Mouse (Mus musculus): ENCODE measurements around the gene Krtap5-4.
A peak's percentile ranks its signal among the peaks of the same experiment; 100 is the strongest.
"Not testable (repeated sequence)": the region's sequence is repeated elsewhere in the genome, so short reads cannot be mapped to it uniquely, and the experiment has no call there.

The Krtap5-4 gene

GRCm38 (mm10) chr7:142303249-142303648 is at the start of gene Krtap5-4:
Gene Krtap5-4, plus strand, starts transcription at chr7:142303549.
- DNase-seq (ENCODE audit: low spot score): no peak

- DNase-seq (ENCODE audit: low spot score): no peak
Observed at GRCm38 (mm10) chr7:142255517-142255916, 47.8 kb upstream of the Krtap5-4 start.

GRCm38 (mm10) chr7:142258254-142258653 is 45.1 kb upstream of the Krtap5-4 start, which contains the start of gene Gm2431:
Gene Gm2431, minus strand, starts transcription at chr7:142258354.
- DNase-seq (ENCODE audit: low spot score): not testable (repeated sequence)

DNA sequence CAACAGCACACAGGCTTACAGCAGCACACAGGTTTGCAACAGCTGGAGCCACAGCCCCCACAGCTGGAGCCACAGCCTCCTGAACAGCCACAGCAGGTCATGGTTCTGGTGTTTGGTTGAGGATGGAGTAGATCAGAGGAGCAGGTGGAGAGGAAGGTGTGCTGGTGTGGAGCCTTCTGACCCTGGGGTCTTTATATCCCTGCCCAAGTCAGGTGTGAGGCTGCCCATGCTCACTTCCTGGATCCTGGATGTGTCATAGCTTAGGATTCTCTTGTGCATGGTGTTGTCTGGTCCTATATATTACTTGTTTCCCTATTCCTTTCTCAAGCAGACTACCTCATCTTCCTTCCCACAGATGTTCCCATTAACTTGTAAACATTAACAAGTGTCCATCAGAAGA is 29.1 kb upstream of the Krtap5-4 start, which contains the start of gene Gm4559:
Gm4559 (minus strand) TSS at position 101 of the 400 bp plus-strand sequence.
- DNase-seq (ENCODE audit: low spot score): not testable (repeated sequence)

DNA sequence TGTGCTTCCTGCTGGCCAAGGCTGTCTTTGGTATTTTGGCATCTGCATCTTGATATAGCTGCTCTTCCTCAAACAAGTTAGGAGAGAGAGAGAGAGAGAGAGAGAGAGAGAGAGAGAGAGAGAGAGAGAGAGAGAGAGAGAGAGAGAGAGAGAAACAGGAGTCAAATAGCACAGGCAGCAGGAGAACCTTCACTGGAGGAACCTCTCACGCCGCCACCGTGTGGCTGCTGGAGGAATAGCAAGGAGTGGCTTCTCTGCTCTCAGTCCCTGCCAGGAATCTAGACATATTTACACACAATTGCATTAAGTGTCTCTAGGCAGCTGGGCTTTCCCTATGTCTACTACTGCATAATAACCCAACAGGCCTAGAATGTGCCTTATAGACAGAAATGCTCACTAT is 25.2 kb upstream of the Krtap5-4 start:
- not testable (repeated sequence) for DNase-seq (ENCODE audit: low spot score)

DNA sequence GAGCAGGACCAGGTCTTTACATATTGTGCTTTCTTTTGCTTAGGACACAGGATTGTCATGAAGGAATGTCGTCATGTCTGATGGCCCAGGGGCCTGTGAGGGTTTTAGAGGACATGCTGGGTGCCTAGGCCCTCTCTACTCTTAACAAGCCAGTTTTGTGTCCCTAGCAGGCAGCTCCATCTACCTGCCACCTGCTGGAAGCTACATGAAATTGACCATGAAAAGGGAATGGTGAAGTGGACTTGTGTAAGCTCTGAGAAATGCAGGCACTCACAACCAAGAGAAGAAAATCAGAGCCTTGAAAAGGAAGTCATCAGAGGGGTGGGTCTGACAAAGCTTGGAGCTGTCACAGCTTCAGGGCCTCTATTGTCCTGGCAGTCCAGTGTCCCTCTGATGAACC is 24.1 kb upstream of the Krtap5-4 start:
- not testable (repeated sequence) for DNase-seq (ENCODE audit: low spot score)

GRCm38 (mm10) chr7:142282847-142283246 is 20.5 kb upstream of the Krtap5-4 start:
- not testable (repeated sequence) for DNase-seq (ENCODE audit: low spot score)

GRCm38 (mm10) chr7:142284023-142284591 is 19.2 kb upstream of the Krtap5-4 start:
- no peak for DNase-seq (ENCODE audit: low spot score)

- peak; percentile 73 for DNase-seq (ENCODE audit: low spot score)
Observed at GRCm38 (mm10) chr7:142284615-142285080, 18.7 kb upstream of the Krtap5-4 start.

- no peak for DNase-seq (ENCODE audit: low spot score)
Observed at GRCm38 (mm10) chr7:142285130-142285835, 18.1 kb upstream of the Krtap5-4 start.

DNA sequence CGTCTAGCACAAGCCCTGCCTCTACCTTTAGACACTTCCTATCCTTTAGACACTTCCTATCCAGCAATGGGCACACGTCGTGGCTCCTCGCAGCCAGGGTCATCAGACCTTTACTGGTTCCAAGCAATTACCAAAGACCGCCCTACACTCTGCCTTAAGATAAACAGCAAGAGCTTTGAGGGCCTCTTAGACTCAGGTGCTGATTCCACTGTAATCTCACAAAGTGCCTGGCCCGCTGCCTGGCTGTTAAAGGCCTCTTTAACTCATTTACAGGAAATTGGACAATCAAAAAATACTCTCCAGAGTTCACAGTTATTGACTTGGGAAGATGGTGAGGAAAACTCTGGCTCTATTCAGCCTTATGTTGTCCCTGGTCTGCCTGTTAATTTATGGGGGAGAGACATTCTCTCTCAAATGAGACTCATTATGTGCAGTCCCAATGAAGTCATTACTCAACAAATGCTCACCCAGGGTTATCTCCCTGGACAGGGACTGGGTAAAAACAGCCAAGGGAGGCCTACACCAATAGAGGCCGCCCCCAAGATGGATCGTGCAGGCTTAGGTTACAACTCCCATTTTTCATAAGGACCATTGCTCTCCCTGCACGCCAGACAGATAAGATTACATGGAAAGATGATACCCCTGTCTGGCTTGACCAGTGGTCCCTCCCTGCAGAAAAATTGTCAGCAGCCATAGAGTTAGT is 17.3 kb upstream of the Krtap5-4 start:
- DNase-seq (ENCODE audit: low spot score): not testable (repeated sequence)

DNA sequence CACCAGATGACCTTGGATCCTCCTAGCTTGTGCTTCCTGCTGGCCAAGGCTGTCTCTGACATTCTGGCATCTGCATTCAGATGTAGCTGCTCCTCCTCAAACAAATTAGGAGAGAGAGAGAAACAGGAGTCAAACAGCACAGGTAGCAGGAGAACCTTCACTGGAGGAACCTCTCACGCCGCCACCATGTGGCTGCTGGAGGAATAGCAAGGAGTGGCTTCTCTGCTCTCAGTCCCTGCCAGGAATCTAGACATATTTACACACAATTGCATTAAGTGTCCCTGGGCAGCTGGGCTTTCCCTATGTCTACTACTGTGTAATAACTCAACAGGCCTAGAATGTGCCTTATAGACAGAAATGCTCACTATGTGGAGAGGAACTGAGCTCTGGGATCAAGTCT is 9.5 kb upstream of the Krtap5-4 start:
- not testable (repeated sequence) for DNase-seq (ENCODE audit: low spot score)

GRCm38 (mm10) chr7:142295418-142295817 is 7.9 kb upstream of the Krtap5-4 start:
- no peak for DNase-seq (ENCODE audit: low spot score)

DNA sequence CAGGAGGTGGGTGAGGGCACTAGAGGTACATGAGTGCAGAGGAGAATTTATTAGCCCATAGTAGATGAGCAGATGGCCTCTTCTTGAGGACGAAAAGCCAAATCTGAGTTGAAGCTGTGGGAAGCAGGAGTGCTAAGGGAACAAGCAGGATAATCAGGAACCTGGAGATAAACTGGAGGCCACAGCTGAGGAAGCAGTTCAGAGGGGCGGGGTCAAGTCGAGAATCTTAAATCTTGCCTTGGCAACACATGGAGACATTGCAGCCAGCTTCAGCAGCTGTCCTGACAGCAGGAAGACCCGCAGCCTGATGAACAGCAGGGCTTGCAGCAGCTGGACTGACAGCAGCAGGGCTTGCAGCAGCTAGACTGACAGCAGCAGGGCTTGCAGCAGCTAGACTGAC is 7.2 kb upstream of the Krtap5-4 start:
- not testable (repeated sequence) for DNase-seq (ENCODE audit: low spot score)

GRCm38 (mm10) chr7:142297018-142297417 is 6.3 kb upstream of the Krtap5-4 start, which contains the start of gene Krtap5-1:
Gene Krtap5-1, minus strand, starts transcription at chr7:142297118.
- not testable (repeated sequence) for DNase-seq (ENCODE audit: low spot score)

GRCm38 (mm10) chr7:142303929-142304328 is 580 bp downstream of the Krtap5-4 start:
- not testable (repeated sequence) for DNase-seq (ENCODE audit: low spot score)

DNA sequence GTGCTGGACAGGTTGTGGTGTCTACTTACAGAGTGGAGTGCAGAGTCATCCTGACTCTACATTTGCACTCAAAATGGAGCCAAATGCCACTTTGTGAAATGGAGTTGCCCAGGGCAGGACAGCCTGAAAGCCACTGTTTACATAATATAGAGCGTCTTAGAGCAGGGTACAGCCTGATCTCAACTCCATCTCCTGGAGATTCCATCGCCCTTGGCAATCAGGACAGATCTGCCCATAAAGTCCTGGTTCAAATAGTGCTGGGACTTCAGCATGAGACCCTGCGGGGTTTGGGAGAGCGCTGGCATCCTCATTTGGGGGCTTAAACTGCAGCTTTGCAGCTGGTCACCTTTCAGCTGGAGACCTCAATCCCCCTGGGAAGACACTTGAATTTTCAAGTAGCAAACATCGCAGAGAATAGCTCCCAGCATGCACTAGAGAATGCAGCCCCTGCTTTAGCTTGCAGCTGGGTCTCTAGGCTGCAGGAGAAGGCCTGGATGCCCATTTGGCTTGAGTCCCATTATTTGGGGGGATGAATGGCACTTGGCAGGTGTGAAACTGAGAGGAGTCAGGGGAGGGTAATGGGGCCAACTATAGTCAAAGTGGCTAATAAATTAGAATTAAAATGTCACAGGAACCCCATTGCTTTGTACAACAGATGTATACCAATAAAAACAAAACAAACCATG is 11.4 kb downstream of the Krtap5-4 start:
- DNase-seq (ENCODE audit: low spot score): no peak

- DNase-seq (ENCODE audit: low spot score): no peak
Observed at GRCm38 (mm10) chr7:142316558-142316957, 13.2 kb downstream of the Krtap5-4 start.

DNA sequence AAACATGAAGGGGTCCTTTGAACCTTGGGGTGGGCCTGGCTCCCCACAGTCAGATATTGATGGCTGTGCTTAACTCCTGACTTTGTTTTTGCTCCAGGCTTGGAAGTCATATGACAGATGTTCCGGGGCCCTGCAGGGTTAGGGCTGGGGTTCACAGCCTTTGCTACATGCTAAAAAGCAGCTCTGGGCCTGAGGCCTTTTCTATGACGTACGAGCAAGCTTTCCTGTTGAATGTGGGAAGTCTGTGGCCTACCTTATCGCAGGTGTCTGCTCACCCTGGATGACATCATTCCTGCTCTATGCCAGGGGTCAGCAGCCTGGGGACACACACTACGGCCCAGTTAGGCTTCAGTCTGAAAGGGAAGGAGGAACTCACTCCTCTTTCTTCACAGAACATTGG is 13.9 kb downstream of the Krtap5-4 start:
- no peak for DNase-seq (ENCODE audit: low spot score)

- no peak for DNase-seq (ENCODE audit: low spot score)
Observed at GRCm38 (mm10) chr7:142319124-142319523, 15.8 kb downstream of the Krtap5-4 start.

GRCm38 (mm10) chr7:142320906-142321305 is 17.6 kb downstream of the Krtap5-4 start:
- DNase-seq (ENCODE audit: low spot score): no peak
